Mouse (Mus musculus) forebrain, embryonic 14.5 days (tissue): ENCODE data around the gene Itga11. TPM values are rescaled to one million over a fixed set of nuclear protein-coding genes. Genes with fewer than 3 reads are reported as not detected.

Source experiments
- ATAC-seq: fragments of 200-750 bp; cut with Nextera tagmentation; 2 replicates; pipeline ENCODE4 v1.8.0; 2017; ENCODE audit warnings: mild to moderate bottlenecking, moderate library complexity
- DNase-seq: peaks from one replicate; pipeline ENCODE4 v3.0.0-alpha.2; 2015; ENCODE audit warnings: low spot score
- H3K27ac ChIP-seq: fragments of 300-500 bp; sonication (generic); 2 replicates; pipeline ENCODE4 v1.5.1; 2014; ENCODE audit warnings: low read depth, mild to moderate bottlenecking, control low read depth, low read length, moderate library complexity
- H3K27me3 ChIP-seq: fragments of 300-500 bp; sonication (generic); replicated peaks from 2 replicates; pipeline ENCODE4 v1.6.1; 2014; ENCODE audit warnings: low read length, control low read depth, mixed read lengths; ENCODE audit not compliant: control insufficient read depth, insufficient read depth
- H3K36me3 ChIP-seq: fragments of 300-500 bp; sonication (generic); 2 replicates; pipeline ENCODE4 v1.6.1; 2014; ENCODE audit warnings: low read length, control low read depth; ENCODE audit not compliant: control insufficient read depth, insufficient read depth
- H3K4me1 ChIP-seq: fragments of 300-500 bp; sonication (generic); 2 replicates; pipeline ENCODE4 v1.6.1; 2014; ENCODE audit warnings: antibody characterized with exemption, low read length, control low read depth; ENCODE audit not compliant: control insufficient read depth, insufficient read depth
- H3K4me2 ChIP-seq: fragments of 300-500 bp; sonication (generic); 2 replicates; pipeline ENCODE4 v1.6.1; 2014; ENCODE audit warnings: mild to moderate bottlenecking, control low read depth, low read length
- H3K4me3 ChIP-seq: fragments of 300-500 bp; sonication (generic); 2 replicates; pipeline ENCODE4 v1.5.1; 2014; ENCODE audit warnings: low read depth, low read length, control low read depth
- H3K9ac ChIP-seq: fragments of 300-500 bp; sonication (generic); 2 replicates; pipeline ENCODE4 v1.6.1; 2014; ENCODE audit warnings: mild to moderate bottlenecking, low read length, control low read depth, moderate library complexity
- H3K9me3 ChIP-seq: fragments of 300-500 bp; sonication (generic); replicated peaks from 2 replicates; pipeline ENCODE4 v1.6.1; 2016; ENCODE audit warnings: low read length, control low read depth, mixed read lengths; ENCODE audit not compliant: control insufficient read depth
- WGBS: fragments of 180-500 bp; shearing (Covaris S2); extraction: QIAGEN DNeasy Blood & Tissue Kit; methylation state at CpG from one replicate; pipeline ENCODE4 v1.1.7; 2014; 5-methylcytosine and 5-hydroxymethylcytosine counted together
- polyA plus RNA-seq: library from polyadenylated mRNA; unstranded; fragments of >200 nt; fragmentation: Nextera tagmentation; extraction: Ambion mirVana; gene quantifications from 2 replicates; pipeline ENCODE4 v1.2.1, GENCODE M21; 2014

The Itga11 gene
- polyA plus RNA-seq, 1 experiment from 2014 or later = 0.85 TPM

- WGBS = 94% methylated on average over 4 of the region's 4 CpGs
- Histone ChIP-seq H3K36me3 (no peaks in the 10 kb centered on the region), H3K4me1 (no peaks in the 10 kb centered on the region), H3K4me3 (no peak overlapping the region), H3K27me3 (no peaks in the 10 kb centered on the region), H3K9me3 (no peaks in the 10 kb centered on the region), H3K4me2 (no peak overlapping the region), H3K27ac (no peak overlapping the region), H3K9ac (no peak overlapping the region)
- DNase-seq (no peak), ATAC-seq (no peak)
These were observed 19.2 kb downstream of the Itga11 start for GRCm38 (mm10) chr9:62696799-62697198.

DNA sequence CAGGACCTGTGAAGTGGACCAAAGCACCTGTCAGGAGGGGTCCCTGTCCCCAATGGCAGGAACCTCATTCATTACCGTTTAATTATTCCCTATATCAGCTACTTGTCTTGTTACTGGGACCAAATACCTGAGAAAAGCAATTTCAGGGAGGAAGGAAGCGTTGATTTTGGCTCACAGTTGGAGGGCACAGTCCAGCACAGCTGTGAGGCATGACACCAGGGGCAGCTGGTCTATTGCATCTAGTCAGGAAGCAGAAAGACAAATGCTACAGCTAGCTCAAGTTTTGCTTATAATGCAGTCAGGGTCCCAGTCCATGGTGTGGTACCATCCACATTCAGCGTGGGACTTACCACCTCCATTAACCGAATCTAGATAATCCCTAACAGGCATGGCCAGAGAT lies 29.6 kb downstream of the Itga11 start:
- H3K4me2 ChIP-seq = no peak overlapping the region
- no peaks in the 10 kb centered on the region for H3K9me3 ChIP-seq
- no peak overlapping the region for H3K4me3 ChIP-seq
- DNase-seq (no peak), ATAC-seq (no peak)
- WGBS = 83% methylated on average over 4 of the region's 4 CpGs
- H3K4me1 ChIP-seq = no peaks in the 10 kb centered on the region; the same call in 1 of the 2 replicates
- H3K27ac ChIP-seq = no peak overlapping the region
- no peaks in the 10 kb centered on the region for H3K36me3 ChIP-seq
- no peak overlapping the region for H3K9ac ChIP-seq
- H3K27me3 ChIP-seq = no peaks in the 10 kb centered on the region

DNA sequence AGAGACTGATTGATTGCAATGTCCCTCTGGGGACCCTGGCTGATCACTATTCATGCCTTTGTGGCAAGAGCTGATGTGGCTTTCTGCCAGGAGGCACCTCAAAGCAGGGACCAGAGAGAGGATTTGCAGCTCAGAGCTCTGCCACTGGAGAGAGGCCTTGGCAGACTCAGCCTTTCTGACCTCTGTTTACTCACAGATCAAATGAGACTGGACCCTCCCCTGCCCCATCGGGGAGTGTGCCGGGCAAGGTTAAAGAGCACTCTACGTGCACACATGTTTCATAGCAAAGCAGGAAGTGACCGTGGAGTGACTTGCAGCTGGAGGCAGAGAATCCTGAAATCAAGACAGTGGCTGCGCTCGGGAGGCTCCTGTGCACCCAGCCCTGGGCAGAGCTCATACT lies 30.2 kb downstream of the Itga11 start:
- Histone ChIP-seq H3K4me1 (no peaks in the 10 kb centered on the region; the same call in 1 of the 2 replicates), H3K4me2 (no peak overlapping the region), H3K36me3 (no peaks in the 10 kb centered on the region), H3K27ac (no peak overlapping the region), H3K9me3 (no peaks in the 10 kb centered on the region), H3K27me3 (no peaks in the 10 kb centered on the region), H3K4me3 (no peak overlapping the region), H3K9ac (no peak overlapping the region)
- peak; percentile 29 for DNase-seq
- 83% methylated on average over 6 of the region's 6 CpGs for WGBS
- ATAC-seq = no peak

DNA sequence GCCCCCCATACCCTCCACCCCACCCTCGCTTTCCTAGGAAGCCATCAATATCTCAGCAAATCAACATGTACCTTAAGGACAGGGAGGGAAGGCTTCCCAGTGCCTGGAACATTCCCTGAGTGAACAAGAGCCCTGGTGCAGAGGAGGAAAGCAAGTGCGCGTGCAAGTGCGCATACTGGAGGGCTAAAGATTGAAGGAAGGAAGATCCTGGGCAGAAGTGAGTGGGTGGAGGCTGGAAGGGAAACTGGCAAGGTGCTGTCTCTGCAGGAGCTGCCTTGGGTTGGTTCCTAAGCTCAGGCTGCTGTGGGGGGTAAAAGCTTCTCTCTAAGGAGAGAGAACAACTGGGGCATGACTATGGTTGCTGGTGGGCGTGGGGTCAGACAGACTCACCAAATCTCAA lies 32.4 kb downstream of the Itga11 start:
- H3K9ac ChIP-seq = no peak overlapping the region
- H3K36me3 ChIP-seq = no peaks in the 10 kb centered on the region
- no peak for ATAC-seq
- H3K4me2 ChIP-seq = no peak overlapping the region
- 90% methylated on average over 5 of the region's 5 CpGs for WGBS
- H3K27me3 ChIP-seq = no peaks in the 10 kb centered on the region
- H3K9me3 ChIP-seq = no peaks in the 10 kb centered on the region
- DNase-seq = no peak
- no peak overlapping the region for H3K4me3 ChIP-seq
- H3K4me1 ChIP-seq = no peaks in the 10 kb centered on the region; the same call in 1 of the 2 replicates
- H3K27ac ChIP-seq = no peak overlapping the region

GRCm38 (mm10) chr9:62712374-62712773 lies 34.7 kb downstream of the Itga11 start:
- no peak for DNase-seq
- no peaks in the 10 kb centered on the region for H3K36me3 ChIP-seq
- no peak overlapping the region for H3K27ac ChIP-seq
- WGBS = 84% methylated on average over 6 of the region's 6 CpGs
- H3K4me3 ChIP-seq = no peak overlapping the region
- no peaks in the 10 kb centered on the region for H3K9me3 ChIP-seq
- no peak overlapping the region for H3K9ac ChIP-seq
- H3K27me3 ChIP-seq = no peaks in the 10 kb centered on the region
- H3K4me2 ChIP-seq = no peak overlapping the region
- ATAC-seq = no peak
- H3K4me1 ChIP-seq = no peaks in the 10 kb centered on the region; the same call in 1 of the 2 replicates

DNA sequence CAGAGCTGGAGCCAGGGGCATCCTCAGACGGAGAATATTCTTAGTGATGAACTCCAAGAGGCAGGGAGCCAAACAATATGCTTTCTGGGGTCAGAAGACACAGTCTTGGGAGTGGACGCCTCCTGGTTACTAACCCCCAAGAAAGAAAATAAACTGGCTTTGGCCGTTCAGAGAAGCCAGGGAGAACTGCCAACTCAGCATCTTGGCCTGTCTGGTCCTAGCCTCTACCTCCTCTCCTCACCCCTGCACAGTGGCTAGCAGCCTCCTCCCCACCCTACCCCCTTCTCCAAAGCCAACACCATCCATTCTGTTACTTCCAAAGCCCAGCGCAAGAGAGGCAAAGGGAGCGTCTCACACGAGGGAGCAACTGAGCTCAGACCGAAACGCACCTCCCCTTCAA lies 35.4 kb downstream of the Itga11 start:
- WGBS = 80% methylated on average over 8 of the region's 8 CpGs

DNA sequence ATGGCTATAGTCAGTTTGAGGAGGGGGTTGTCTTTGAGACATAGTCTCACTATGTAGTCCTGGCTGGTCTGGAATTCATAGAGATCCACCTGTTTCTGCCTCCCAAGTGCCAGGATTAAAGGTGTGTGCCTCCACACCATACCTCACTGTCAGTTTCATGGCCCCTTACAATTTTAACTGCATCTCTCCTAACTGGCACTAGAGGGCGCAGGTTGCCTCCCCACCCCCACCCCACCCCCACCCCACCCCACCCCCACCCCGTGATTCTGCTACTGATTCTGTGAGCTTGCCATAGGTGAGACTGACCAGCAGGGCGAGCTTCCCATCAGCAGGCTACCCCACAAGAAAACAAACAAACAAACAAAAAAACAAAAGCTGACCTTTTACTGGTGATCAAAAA lies 36.7 kb downstream of the Itga11 start:
- Histone ChIP-seq H3K9me3 (no peaks in the 10 kb centered on the region), H3K9ac (no peak overlapping the region), H3K4me3 (no peak overlapping the region), H3K4me1 (no peaks in the 10 kb centered on the region; the same call in 1 of the 2 replicates), H3K27me3 (no peaks in the 10 kb centered on the region), H3K36me3 (no peaks in the 10 kb centered on the region), H3K4me2 (no peak overlapping the region), H3K27ac (no peak overlapping the region)
- WGBS = 50% methylated on average over 3 of the region's 3 CpGs
- DNase-seq (no peak), ATAC-seq (no peak)

More for the DNA sequence above, 35.4 kb downstream of the Itga11 start:
- Histone ChIP-seq H3K9ac (no peak overlapping the region), H3K27me3 (no peaks in the 10 kb centered on the region), H3K4me2 (no peak overlapping the region), H3K9me3 (no peaks in the 10 kb centered on the region), H3K4me3 (no peak overlapping the region), H3K27ac (no peak overlapping the region), H3K36me3 (no peaks in the 10 kb centered on the region), H3K4me1 (no peaks in the 10 kb centered on the region; the same call in 1 of the 2 replicates)
- ATAC-seq (no peak), DNase-seq (no peak)

DNA sequence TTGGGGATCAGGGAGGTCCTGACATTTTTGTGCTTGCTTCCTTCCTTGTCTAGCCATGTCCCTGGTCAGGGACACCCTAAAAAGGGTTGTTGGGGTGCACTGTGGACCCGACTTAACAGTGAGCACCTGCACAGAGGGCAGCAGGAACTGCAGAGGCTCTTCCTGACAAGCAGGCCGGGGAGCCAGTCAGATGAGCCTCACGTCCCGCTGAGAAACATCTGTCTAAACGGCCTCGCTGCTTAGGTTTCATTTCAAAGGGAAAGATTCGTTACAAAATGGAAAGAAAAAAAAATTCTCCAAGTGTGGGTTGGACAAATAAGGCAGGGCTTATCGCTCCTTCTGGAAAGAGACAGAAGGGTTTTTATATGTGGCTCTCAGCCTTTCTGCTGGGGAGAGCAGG lies 40.4 kb downstream of the Itga11 start:
- ATAC-seq (no peak), DNase-seq (peak; percentile 22)
- WGBS = 38% methylated on average over 8 of the region's 8 CpGs
- H3K27me3 ChIP-seq = no peaks in the 10 kb centered on the region
- no peaks in the 10 kb centered on the region for H3K36me3 ChIP-seq
- no peaks in the 10 kb centered on the region for H3K9me3 ChIP-seq
- H3K27ac ChIP-seq = no peak overlapping the region
- no peak overlapping the region for H3K4me2 ChIP-seq
- H3K4me1 ChIP-seq = no peaks in the 10 kb centered on the region; the same call in 1 of the 2 replicates
- no peak overlapping the region for H3K4me3 ChIP-seq
- H3K9ac ChIP-seq = no peak overlapping the region

DNA sequence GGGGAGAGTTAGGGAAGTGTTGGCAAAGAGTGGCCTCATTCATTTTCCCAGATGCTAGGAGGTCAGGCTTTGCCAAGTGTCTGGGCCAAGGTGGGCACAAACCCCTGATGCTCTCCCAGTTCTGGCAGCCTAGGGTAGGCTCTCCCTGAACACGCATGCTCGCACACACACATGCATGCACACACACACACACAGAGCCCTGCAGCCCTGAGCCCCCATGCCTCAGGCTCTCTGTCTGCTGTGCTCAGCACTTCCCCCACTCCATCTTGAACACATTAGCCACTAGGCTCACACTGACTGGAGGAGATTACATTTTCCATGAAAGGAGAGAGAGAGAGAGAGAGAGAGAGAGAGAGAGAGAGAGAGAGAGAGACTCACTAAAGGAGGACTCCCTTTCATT lies 44.2 kb downstream of the Itga11 start:
- Histone ChIP-seq H3K4me1 (no peaks in the 10 kb centered on the region; the same call in 1 of the 2 replicates), H3K36me3 (no peaks in the 10 kb centered on the region), H3K9me3 (no peaks in the 10 kb centered on the region), H3K4me2 (no peak overlapping the region), H3K4me3 (no peak overlapping the region), H3K9ac (no peak overlapping the region), H3K27me3 (no peaks in the 10 kb centered on the region), H3K27ac (no peak overlapping the region)
- WGBS = 82% methylated on average over 2 of the region's 2 CpGs
- ATAC-seq (no peak), DNase-seq (no peak)
